Mouse (Mus musculus): ENCODE results near the gene Pla2g15.
"Not testable (repeated sequence)": the region's sequence is repeated elsewhere in the genome, so short reads cannot be mapped to it uniquely, and the experiment has no call there.

Gene Pla2g15

GRCm38 (mm10) chr8:106169017-106169933 is 19.1 kb downstream of the Pla2g15 start:
- peak; percentile 66 for DNase-seq (ENCODE audit: low read depth, low spot score)

DNA sequence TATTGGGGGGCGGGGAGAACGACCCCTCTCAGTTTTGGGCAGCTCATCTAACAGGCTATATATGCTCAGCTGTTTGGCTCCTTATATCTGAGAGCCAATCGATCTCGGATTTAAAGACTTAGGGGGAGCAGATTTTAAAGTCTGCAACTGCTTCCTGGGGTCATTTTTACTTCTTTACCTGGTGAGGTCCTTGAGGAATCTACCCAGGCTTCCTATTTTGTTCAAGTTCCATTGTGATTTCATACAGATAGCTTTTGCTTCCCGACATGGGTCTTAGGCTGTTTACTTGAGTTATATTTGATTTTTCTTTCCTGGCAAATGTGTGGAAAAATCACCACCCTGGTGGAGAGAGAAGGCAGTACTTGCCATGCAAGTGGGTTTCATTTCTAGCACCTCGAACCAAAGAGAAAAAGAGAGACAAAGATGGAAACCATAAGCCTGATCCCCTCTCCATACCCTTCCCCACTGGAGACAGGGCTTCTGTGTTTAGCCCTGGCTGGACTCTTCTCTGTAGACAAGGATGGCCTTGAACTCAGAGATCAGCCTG is 19.8 kb downstream of the Pla2g15 start:
- no peak for DNase-seq (ENCODE audit: low read depth, low spot score)

GRCm38 (mm10) chr8:106173566-106173965 is 23.4 kb downstream of the Pla2g15 start:
- DNase-seq (ENCODE audit: low read depth, low spot score): no peak

- no peak for DNase-seq (ENCODE audit: low read depth, low spot score)
These were observed 26.7 kb downstream of the Pla2g15 start for GRCm38 (mm10) chr8:106176891-106177290.

DNA sequence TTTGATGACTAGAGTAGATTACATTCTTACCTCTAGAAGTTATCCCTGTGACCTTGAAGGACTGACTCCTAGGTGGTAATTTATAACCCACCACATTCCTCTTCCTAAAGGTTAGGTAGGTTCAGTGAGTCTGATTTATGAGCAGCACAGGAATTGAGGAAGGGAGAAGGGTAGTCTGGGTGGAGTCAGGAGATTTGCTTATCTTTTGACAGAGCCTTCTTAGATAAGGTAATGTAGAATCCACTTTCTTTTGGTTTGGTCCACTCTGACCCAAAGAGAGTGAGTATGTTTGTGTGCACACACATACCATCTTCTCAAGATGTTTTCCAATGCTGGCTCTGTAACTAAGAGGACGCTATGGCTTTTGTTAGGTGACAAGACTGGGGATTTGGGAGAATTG is 27.4 kb downstream of the Pla2g15 start:
- DNase-seq (ENCODE audit: low read depth, low spot score): no peak

- no peak for DNase-seq (ENCODE audit: low read depth, low spot score)
These were observed 28.2 kb downstream of the Pla2g15 start for GRCm38 (mm10) chr8:106178428-106178827.

DNA sequence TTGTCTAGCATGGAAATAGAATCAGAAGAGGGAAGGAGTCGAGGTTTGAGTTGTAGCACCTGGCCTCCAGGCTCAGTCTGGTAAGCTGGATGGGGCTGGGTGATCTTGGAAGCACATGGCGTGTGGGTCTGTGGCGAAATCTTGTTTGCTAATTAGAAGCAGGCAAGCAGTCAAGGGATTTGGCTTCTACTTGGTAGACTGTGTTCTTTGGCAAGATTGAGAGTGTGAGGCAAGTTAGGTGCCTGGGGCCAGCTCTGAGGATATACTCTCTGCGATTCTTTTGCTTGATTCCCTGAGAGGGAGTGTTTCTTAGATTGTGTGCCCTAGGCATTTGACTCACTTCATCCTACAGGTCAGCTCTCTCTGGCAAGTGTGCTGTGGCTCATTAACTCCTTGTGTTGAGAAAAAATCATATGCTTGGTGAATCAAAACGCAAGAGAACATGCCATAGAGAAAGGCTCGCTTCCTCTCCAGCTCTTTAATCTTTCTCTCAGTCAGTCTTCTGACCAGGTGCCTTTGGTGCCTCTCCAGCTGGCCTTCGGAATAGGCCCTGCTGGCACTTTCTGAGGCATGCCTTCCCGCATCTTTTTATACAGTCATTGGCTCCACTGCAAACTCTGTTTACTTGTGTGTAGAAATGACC is 35.5 kb downstream of the Pla2g15 start:
- DNase-seq (ENCODE audit: low read depth, low spot score): no peak

DNA sequence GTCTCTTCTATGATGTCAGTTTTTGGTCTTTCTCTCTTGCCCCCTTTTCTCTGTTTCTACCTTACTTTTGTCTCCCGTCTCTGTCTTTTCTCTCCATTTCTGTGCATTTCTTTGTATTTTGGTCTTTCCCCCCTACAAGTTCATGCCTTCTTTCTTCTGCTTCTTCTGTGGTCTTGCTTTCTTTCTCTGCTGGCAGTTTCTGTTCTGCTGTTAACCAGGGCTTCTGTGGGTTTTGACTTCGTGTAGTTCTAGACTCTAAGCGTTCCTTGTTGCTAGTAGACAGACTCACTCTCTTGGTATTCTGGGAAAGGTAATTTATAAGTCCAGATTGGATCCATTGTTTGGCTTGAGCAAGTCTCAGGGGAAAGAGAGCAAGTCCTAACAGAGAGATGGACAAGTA is 36.2 kb downstream of the Pla2g15 start:
- DNase-seq (ENCODE audit: low read depth, low spot score): no peak

DNA sequence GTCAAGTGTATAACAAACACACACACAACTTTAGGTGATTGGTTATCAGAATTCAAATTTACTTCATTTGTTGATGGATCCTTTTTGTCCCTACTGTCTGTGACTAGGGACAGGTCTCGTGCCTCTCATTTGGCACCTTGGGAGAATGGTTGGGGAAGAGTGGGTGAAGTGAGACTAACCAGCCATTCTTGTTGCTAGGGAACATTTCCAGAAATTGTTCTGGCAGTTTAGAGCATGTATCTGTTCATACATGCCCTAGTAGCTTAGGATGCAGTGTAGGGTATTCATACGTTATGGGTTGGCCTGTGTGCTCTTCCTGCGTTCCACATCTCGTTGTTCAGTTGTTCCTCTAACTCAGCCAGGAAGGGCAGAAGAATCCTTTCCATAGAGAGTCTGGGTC is 39.0 kb downstream of the Pla2g15 start:
- no peak for DNase-seq (ENCODE audit: low read depth, low spot score)

DNA sequence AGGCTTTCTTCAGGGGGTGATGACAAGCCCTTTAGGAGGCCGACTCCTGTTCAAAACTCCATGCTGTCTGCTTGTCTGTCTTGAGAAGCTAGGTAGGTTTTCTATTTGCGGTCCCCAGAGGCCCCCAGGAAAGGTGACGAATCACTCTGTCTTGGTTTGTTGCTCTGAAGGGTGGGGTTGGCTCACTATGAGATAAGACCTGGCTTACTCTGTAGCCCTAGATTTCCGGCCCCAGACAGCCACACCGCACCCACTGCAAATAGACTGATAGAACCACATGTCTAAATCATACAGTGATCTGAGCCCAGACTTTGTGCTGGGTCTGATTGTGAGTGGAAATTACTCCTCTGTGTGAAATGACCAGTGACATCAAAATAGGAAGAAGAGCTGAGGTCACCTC is 41.4 kb downstream of the Pla2g15 start:
- no peak for DNase-seq (ENCODE audit: low read depth, low spot score)

DNA sequence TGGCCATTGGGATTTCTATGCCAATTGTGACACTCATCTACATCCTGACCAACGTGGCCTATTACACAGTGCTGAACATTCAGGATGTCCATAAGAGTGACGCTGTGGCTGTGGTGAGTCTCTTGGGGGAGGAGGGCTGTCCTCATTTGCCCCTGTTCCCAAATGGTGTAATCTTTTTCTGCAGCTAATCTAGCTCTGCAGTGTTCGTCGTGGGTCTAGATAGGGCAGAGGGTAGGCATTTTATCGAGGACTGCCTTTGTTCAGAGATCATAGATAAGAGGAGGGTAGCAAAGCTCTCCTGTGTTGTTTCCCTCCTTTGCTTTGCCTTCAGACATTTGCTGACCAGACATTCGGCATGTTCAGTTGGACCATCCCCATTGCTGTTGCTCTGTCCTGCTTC is 43.0 kb downstream of the Pla2g15 start:
- no peak for DNase-seq (ENCODE audit: low read depth, low spot score)

- no peak for DNase-seq (ENCODE audit: low read depth, low spot score)
These were observed 43.9 kb downstream of the Pla2g15 start for GRCm38 (mm10) chr8:106194062-106194461.

GRCm38 (mm10) chr8:106198741-106199140 is 48.5 kb downstream of the Pla2g15 start:
- peak; percentile 73 for DNase-seq (ENCODE audit: low read depth, low spot score)

- not testable (repeated sequence) for DNase-seq (ENCODE audit: low read depth, low spot score)
These were observed 49.4 kb downstream of the Pla2g15 start for GRCm38 (mm10) chr8:106199596-106199995.

- DNase-seq (ENCODE audit: low read depth, low spot score): peak; percentile 48
These were observed 60.0 kb downstream of the Pla2g15 start for GRCm38 (mm10) chr8:106210035-106210731.

DNA sequence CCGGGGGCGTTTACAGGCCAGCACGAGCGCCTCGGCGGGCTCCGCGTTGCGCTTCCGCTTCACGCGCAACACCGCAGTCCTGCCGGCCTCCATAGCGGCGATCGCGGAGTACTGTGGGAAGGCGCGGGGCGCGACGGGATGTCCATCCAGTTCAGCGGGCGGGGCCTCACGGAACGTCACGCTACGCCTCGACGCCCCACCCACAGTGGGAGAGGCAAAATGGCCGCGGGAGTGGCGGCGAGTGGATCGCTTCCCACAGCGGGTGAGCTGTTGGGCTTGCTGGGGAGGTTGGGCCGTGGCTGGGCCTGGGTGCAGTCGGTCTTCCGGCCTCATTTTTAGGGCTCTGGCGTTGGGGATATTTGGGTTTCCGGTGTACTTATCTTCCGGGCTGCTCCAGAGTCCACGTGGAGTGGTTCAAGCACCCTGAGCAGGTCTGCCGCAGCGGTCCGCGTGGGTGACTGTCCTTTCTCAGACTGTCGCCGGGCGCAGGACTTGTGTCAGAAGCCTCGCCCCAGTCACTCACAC is 60.7 kb downstream of the Pla2g15 start, which contains the start of the genes Slc7a6os and Prmt7:
TSS of gene Slc7a6os (minus strand) at position 115 of the 525 bp plus-strand sequence.
TSS of gene Prmt7 (plus strand) at position 116 of the 525 bp plus-strand sequence.
- peak; percentile 96 for DNase-seq (ENCODE audit: low read depth, low spot score)

GRCm38 (mm10) chr8:106211421-106211820 is 61.2 kb downstream of the Pla2g15 start:
- DNase-seq (ENCODE audit: low read depth, low spot score): no peak

DNA sequence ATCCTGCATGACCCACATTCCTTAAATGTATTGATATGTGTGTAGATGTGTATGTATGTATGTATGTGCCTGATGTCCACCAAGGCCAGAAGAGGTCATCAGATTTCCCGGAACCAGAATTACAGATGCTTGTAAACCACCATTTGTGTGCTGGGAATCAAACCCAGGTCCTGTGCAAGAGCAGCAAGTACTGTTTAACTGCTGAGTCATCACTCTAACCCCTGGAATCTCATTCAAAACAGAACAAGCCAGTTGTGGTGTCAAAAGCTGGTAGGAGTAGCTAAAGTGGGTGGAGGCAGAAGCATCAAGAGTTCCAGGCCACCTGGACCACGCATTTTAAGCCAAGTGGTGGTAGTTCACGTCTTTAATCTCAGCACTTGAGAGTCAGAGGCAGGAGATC is 63.8 kb downstream of the Pla2g15 start:
- peak; percentile 47 for DNase-seq (ENCODE audit: low read depth, low spot score)

Measured in ES-CJ7 (cell line).